Mouse (Mus musculus) small intestine, adult 2 months (tissue): ENCODE data around the gene Wdr64. TPM values are rescaled to one million over a fixed set of nuclear protein-coding genes. Genes with fewer than 3 reads are reported as not detected.

ENCODE experiments used
- H3K27ac ChIP-seq: fragments of 200-500 bp; 2 replicates; pipeline ENCODE4 v1.5.1; 2012; ENCODE audit warnings: low read depth, low read length, control low read depth, inconsistent platforms; ENCODE audit not compliant: insufficient read depth
- H3K27me3 ChIP-seq: fragments of 200-500 bp; 2 replicates; pipeline ENCODE4 v1.6.1; 2012; ENCODE audit warnings: mild to moderate bottlenecking, moderate library complexity, low read length, inconsistent platforms; ENCODE audit not compliant: control insufficient read depth, insufficient read depth
- H3K36me3 ChIP-seq: fragments of 200-500 bp; 2 replicates; pipeline ENCODE4 v1.6.1; 2012; ENCODE audit warnings: mild to moderate bottlenecking, low read length, control low read depth, inconsistent platforms; ENCODE audit not compliant: control insufficient read depth, insufficient read depth
- H3K4me1 ChIP-seq: fragments of 200-500 bp; 2 replicates; pipeline ENCODE4 v1.6.1; 2012; ENCODE audit warnings: low read length, inconsistent platforms, mixed read lengths; ENCODE audit not compliant: control insufficient read depth, insufficient read depth, insufficient read length
- H3K4me3 ChIP-seq: fragments of 200-500 bp; 2 replicates; pipeline ENCODE4 v1.5.1; 2012; ENCODE audit warnings: low read depth, mild to moderate bottlenecking, control low read depth, inconsistent platforms, low read length, moderate library complexity
- CTCF ChIP-seq: fragments of 200-500 bp; IDR thresholded peaks from 2 replicates; pipeline ENCODE4 v1.5.1; 2012; ENCODE audit warnings: low read depth, mild to moderate bottlenecking, control low read depth, inconsistent platforms, low read length, moderate library complexity, mixed read lengths; ENCODE audit not compliant: insufficient replicate concordance, insufficient read length; ENCODE audit errors: extremely low read depth
- POLR2A ChIP-seq: fragments of 200-500 bp; IDR thresholded peaks from 2 replicates; pipeline ENCODE4 v1.6.1; 2012; ENCODE audit warnings: low read depth, mild to moderate bottlenecking, control low read depth, inconsistent platforms, low read length, moderate library complexity
- WGBS: fragments of 180-500 bp; shearing (Covaris S2); methylation state at CpG from one replicate; pipeline ENCODE4 v1.1.7; 2018; 5-methylcytosine and 5-hydroxymethylcytosine counted together
- polyA plus RNA-seq: library from polyadenylated mRNA; depleted of rRNA; stranded (reverse); fragments of >200 nt; gene quantifications from 2 replicates; pipeline ENCODE4 v1.2.3, GENCODE M21; 2012; rRNA removed

Gene Wdr64
- not detected in 2 replicates for polyA plus RNA-seq

DNA sequence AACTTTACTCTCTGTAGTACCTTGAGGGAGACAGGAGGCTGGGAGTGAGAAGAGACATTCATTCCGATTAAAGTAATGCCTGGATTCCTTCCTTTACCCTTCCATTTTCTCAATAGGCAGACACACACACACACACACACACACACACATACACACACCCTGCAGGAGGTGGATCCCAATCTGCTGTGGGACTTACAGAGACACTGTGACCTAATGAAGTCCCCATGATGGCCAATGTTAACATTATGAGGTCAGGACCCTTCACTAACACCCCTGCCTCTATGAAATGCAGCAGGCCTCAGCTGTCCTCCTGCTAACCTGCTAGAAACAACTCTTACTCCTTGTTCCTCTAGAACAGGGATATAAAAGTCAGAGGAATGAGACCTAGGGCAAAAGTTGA is at the start of gene Wdr64:
Gene Wdr64 (plus strand): TSS at position 301 of the 400 bp plus-strand sequence.
- H3K27me3 ChIP-seq = no peaks in the 10 kb centered on the region
- TF ChIP-seq CTCF (no peak), POLR2A (no peak)
- no peak within 1 kb of the TSS for H3K27ac ChIP-seq
- 86% methylated on average over 1 of the region's 1 CpGs for WGBS
- no peaks in the 10 kb centered on the region for H3K36me3 ChIP-seq
- peaks cover 2% of the 10 kb centered on the region; the same call in 1 of the 2 replicates for H3K4me1 ChIP-seq
- H3K4me3 ChIP-seq = no peak within 1 kb of the TSS

DNA sequence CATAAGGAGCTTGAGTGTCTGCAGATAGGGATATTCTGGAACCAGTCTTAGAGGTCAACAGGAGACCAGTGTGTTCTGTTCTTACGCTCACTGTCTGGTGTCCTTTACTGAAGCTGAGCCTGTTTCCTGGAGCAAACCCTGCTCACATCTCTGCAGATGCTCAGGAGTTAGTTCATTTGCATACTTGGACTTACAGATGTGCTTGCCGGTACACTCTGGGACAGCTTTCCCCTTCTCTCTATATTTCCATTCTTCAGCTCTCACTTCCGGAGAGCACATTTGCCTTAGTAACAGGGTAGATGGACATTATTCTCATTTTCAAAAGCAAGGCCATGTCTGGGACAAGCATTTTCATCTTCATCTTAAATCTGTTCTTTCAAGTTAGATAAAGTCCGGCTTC is 49.8 kb upstream of the Wdr64 start:
- Histone ChIP-seq H3K4me3 (no peak overlapping the region), H3K27me3 (no peaks in the 10 kb centered on the region), H3K4me1 (no peaks in the 10 kb centered on the region), H3K36me3 (no peaks in the 10 kb centered on the region), H3K27ac (no peak overlapping the region)
- 91% methylated on average over 4 of the region's 4 CpGs for WGBS
- no peak for TF ChIP-seq POLR2A
- TF ChIP-seq CTCF = no peak

DNA sequence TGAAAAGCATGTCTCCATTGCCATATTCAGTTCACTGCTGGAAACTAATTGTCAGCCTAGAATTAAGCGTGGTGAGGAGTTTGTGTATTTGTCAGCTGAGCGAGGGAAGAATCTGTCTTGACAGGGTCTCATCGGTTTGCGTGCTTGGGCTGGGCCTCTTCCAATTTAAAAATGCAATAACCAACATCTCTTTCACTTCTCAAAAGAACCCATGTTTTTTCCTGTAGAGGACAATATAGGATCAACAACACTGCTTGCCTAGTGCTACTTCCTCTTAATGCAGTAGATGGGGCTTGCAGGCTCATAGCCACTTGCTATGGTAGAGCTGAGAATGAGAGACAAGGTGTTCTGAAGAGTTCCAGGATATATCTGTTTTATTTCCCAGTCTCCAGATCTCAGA is 38.5 kb upstream of the Wdr64 start:
- Histone ChIP-seq H3K27me3 (no peaks in the 10 kb centered on the region), H3K27ac (peak overlapping the region; percentile 46), H3K4me3 (no peak overlapping the region), H3K36me3 (no peaks in the 10 kb centered on the region), H3K4me1 (no peaks in the 10 kb centered on the region)
- WGBS = 83% methylated on average over 4 of the region's 4 CpGs
- TF ChIP-seq POLR2A (no peak), CTCF (no peak)

DNA sequence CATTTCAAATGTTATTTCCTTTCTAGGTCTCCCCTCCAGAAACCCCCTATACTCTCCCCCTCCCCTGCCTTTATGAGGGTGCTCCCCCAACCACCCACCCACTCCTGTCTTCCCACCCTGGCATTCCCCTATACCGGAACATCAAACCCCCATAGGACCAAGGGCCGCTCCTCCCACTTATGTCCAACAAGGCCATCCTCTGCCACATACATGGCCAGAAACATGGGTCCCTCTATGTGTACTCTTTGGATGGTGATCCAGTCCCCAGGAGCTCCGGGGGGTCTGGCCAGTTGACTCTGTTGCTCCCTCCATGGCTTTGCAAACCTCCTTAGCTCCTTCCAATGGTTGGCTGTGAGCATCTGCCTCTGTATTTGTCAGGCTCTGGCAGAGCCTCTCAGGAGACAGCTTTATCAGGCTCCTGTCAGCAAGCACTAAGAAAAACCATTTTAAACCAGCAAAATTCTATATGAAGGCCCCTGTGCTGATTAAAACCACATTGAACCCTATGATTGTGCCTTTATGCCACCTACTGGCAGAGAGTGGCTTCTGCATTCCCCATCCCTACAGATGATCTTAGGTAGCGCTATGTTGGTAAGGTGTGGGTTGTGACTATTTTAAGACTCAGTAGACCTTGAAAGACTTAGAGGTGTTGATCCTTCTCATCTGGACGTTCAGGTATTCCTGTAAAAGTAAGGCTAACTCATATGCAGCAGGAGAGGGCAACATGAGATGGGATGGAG is 29.6 kb upstream of the Wdr64 start:
- TF ChIP-seq POLR2A (no peak), CTCF (peak; percentile 22; the same call in 1 of the 2 replicates)
- Histone ChIP-seq H3K4me1 (no peaks in the 10 kb centered on the region), H3K4me3 (no peak overlapping the region), H3K36me3 (no peaks in the 10 kb centered on the region), H3K27ac (no peak overlapping the region), H3K27me3 (no peaks in the 10 kb centered on the region)
- WGBS = 63% methylated on average over 5 of the region's 5 CpGs

DNA sequence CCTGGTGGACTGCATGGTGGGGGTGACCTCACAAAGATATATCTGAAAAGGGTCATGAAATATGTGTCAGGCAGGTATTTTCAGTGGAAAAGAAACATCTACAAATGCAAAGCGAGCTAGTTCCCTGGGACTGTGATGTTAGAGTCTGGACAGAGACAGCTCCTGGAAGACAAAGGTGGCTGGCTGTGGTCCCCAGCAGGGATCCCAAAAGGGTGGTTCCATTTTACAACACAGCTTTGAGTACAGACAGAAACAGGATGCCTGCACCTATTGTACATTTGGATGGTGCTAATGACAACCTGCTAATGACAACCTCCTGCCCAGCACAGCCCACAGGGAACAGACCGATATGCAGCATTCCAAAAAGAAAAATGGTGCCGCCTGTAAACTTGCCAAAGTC is 28.9 kb upstream of the Wdr64 start:
- H3K27me3 ChIP-seq = no peaks in the 10 kb centered on the region
- no peak overlapping the region for H3K4me3 ChIP-seq
- no peaks in the 10 kb centered on the region for H3K36me3 ChIP-seq
- no peak overlapping the region for H3K27ac ChIP-seq
- TF ChIP-seq POLR2A = no peak
- no peak for TF ChIP-seq CTCF
- H3K4me1 ChIP-seq = no peaks in the 10 kb centered on the region
- whole genome bisulfite sequencing = 87% methylated on average over 3 of the region's 3 CpGs

DNA sequence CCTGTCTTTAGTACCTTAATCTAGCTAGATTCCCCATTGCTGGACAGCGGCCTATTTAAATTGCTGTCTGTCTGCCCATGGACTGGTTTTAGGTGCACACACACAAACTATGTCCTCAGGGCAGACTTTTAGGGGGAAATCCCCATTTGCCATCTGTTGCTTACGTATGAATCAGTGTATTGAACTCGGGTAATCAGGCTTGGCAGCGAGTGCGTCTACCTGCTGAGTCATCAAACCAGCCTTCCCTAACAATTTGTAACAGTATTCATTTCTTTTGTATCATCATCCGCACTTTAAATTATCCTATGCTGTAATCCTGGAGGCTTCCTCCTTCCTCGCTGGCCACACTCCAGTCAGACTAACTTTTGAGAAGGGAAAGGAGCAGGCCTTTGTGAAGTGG is 28.4 kb upstream of the Wdr64 start:
- Histone ChIP-seq H3K4me1 (no peaks in the 10 kb centered on the region), H3K27ac (no peak overlapping the region), H3K27me3 (no peaks in the 10 kb centered on the region), H3K4me3 (no peak overlapping the region), H3K36me3 (no peaks in the 10 kb centered on the region)
- WGBS = 56% methylated on average over 7 of the region's 7 CpGs
- no peak for TF ChIP-seq CTCF
- TF ChIP-seq POLR2A = no peak

DNA sequence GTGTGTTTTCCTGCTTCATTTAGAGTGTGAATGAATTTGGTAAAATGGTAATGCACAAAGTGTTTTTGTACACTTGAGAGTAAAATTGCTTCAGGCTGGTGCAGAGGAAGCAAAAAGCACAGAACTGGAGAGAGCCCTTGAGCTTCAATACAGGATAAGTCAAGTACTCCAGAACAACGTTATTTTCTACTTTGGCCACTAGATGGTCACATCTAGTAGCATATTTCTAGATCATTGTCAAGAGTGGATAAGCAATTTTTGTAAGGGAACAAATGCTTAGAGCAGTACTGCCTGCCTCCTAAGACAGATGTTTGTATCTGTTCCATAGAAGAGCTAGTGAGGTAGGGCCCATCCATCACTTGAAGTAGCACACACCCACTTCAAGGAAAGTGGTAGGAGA is 26.8 kb upstream of the Wdr64 start:
- Histone ChIP-seq H3K36me3 (no peaks in the 10 kb centered on the region), H3K4me1 (no peaks in the 10 kb centered on the region), H3K27ac (no peak overlapping the region), H3K27me3 (no peaks in the 10 kb centered on the region), H3K4me3 (no peak overlapping the region)
- WGBS = 2% methylated on average over 1 of the region's 1 CpGs
- TF ChIP-seq CTCF (no peak), POLR2A (no peak)
